Mouse (Mus musculus): ENCODE data around the gene Ccdc137. TPM values are rescaled to one million over a fixed set of nuclear protein-coding genes. Genes with fewer than 3 reads are reported as not detected.
A peak's percentile ranks its signal among the peaks of the same experiment; 100 is the strongest.

The Ccdc137 gene
- total RNA-seq, 2 experiments from 2014 or later, result 19.9 to 29.4 TPM

DNA sequence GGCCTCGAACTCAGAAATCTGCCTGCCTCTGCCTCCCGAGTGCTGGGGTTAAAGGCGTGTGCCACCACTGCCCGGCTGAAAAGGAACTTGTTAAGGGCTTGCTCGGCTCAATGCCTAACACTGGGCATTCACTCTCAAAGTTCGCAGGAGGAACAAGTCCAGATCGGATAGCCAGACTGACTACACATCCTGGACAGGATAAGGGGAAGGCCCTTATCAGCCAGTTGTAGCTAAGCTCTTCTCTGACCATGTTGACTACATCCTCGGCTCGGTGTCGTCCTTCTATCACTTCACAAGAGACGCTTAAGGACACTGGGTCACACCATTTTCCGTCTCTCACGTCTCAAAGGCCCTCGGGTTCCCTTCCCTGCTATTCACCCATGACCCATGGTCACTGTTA lies 545 bp upstream of the Ccdc137 start:
- intact Hi-C loops (cut with DNase I), result no loop called here
- no peak for DNase-seq (ENCODE audit: low spot score in 2 of 2)

DNA sequence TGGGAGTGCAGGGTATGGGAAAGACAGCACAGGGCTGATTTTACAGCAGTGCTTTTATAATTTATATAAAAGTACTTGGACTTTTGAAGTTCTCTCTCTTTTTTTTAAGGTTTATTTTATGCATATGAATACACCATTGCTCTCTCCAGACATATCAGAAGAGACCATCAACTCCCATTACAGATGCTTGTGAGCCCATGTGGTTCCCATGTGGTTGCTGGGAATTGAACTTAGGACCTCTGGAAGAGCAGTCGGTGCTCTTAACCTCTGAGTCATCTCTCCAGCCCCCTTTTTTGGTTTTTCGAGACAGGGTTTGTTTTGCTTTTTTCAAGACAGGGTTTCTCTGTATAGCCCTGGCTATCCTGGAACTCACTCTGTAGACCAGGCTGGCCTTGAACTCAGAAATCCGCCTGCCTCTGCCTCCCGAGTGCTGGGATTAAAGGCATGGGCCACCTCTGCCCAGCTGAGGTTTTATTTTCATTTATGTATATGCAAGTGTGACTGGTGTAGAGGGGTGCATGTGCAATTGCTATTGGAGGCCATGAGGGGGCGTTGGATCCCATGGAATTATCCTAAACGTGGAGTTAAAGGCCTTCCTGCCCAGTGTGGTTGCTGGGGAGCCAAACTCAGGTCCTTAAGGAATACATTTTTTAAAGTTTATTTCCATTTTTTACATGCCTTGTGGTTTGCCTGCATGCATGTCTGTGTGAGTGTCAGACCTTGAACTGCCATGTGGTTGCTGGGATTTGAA lies 1.1 kb downstream of the Ccdc137 start:
- DNase-seq (ENCODE audit: low spot score in 2 of 2), result no peak
- intact Hi-C loops (cut with DNase I), result no loop called here

DNA sequence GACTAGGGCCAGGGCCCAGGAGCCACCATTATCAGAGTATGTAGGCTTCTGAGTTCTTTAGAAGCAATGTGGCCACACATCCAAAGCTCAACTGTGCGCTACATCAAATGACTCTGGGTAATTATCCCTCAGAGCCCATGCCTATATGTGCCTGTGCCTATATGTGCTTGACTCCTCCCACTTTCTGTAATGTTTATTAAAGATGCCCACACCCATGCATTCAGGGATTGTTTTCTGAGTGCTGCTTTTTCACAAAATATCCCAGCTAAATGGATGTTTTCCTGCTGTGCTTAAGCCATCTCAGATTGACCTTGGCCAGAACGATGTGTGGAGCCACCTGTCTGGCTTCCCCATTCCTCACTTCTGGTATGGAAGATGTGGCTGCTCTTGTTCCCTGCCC lies 5.6 kb downstream of the Ccdc137 start:
- intact Hi-C loops (cut with DNase I), result no loop called here
- DNase-seq (ENCODE audit: low spot score in 2 of 2), result no peak

DNA sequence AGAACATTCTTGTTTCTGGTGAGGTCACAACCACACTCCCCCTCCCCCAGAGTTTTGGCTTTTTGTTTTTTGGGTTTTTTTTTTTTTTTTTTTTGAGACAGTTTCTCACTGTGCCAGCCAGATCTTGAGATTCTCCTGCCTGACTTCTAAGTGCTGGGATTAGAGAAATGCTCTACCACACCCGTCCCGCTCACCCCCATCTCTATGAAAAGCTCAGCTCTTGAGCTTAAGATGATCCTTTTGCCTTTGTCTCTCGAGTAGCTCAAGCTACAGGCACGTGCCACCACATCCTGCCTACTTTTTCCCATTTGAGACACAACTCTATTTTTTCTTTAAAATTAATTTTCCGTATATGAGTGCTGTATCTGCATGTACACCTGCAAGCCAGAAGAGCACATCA lies 6.5 kb downstream of the Ccdc137 start:
- intact Hi-C loops (cut with DNase I), result no loop called here
- DNase-seq (ENCODE audit: low spot score in 2 of 2), result no peak

DNA sequence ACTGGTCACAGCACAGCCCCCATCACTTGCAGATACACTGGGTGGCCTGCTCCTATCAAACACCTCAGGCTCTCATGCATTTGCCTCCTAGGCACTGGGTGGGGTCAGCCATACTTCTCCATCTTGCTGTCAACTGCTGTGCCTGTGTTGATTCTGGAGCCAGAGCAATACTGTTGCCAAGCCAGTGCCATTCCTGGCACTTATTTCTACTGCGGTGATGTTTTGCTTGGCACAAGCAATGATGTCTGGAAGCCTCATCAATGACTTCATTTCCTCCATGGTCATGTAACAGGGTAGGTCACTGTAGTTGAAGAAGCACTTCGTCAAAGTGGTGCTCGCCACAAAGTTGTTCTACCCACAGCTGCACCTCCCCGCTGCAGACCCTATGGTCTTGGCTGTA lies 7.6 kb downstream of the Ccdc137 start:
- no peak for DNase-seq (ENCODE audit: low spot score in 2 of 2)
- intact Hi-C loops (cut with DNase I), result no loop called here

DNA sequence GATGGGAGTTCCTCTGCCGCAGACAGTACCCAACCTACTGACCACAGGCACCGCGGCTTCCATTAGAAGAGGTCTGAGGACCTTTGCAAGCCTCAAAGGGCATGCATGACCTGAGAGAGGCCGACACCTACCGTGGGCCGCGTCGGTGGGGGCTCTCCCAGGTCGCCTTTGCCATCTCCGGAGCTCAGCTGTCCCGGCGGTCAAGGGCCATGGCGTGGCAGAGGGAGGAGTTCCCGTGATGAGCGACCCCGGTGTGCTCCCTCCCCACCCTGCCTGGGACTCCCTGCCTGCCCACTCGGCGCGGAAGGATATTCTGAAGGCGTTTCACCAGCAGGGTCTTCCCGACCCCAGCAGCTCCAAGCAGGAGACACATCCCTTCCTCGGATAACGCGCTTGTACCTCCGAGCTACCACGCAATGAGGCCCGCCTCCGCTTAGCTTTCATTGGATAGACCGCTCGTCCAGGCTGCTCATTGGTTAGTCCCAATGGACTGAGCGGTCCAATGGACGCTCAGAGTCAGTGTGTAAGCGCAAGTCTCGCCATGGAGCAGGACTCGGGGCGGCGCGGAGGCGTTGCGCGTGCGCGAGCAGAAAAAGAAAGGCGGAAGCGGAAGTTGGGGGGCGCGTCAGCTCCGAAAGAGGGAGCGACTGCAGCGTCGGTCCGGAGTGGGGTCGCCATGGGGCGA lies 9.3 kb downstream of the Ccdc137 start, which contains the start of gene Arl16:
TSS of gene Arl16 (minus strand) at position 557 of the 685 bp plus-strand sequence.
- intact Hi-C loops (cut with DNase I), result loop anchor here (1.0 kb wide), 1 partner anchor 17 kb away; the partner anchor contains the start of gene Mrpl12
- peak; percentile 93 for DNase-seq (ENCODE audit: low spot score in 2 of 2)

DNA sequence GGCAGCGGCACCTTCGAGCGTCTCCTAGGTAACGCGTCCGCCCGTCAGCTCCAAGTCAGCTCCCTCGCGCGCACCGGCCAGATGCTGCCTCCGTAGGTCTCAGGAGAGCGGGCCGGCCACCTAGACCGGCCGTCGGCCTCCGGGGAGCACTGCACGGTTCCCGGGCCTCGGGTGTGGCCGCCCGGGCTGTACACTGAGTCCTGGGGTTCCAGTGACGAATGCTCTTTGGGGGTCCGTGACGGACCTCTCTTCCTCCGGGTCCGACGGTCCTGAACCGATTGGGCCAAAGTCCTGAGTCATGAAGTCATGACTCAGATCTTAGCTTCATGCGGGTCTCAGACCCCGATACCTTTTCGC lies 9.8 kb downstream of the Ccdc137 start:
- DNase-seq (ENCODE audit: low spot score in 2 of 2), result no peak
- intact Hi-C loops (cut with DNase I), result loop anchor here (1.0 kb wide), 1 partner anchor 17 kb away; the partner anchor contains the start of gene Mrpl12

DNA sequence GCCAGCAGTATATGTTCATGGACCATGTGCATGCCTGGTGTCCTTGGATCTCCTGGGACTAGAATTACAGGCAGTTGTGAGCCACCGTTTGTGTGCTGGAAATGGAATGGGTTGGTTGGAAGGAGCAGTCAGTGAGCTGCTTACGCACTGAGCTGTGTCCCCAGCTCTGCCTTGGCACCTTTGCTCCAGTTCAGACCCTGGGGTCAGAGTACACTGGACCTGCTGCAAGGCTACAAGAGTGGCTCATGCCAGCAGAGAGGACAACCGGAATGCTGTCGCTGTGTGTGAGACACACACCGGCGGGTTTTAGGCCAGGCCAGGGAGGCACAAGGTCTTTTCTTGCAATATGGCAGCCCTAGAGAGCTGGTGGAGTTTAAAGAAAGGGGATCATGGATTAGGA lies 14.1 kb downstream of the Ccdc137 start:
- intact Hi-C loops (cut with DNase I), result no loop called here
- DNase-seq (ENCODE audit: low spot score in 2 of 2), result no peak

DNA sequence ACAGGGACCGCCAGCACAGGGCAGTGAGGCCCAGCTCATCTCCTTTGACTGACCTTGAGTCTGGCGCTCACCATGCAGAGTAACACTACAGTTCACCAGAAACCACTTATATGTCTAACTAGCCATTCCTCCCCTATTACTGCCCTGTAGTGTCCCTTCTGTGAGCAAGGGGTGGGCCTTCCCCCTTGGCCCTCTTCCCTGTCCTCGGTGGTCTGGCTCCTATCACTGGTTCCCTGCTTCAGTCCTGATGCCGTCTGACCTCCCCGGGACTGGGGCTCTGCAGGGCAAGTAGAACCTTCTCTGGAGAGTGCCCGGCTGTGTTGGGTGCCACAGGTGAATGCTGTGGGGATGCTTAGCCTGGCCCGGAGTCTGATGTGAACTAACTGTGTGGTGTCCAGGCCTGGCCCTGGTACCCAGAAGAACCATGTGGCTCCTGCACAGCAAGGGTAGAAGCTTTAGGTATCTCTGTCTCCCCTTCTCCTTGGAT lies 25.6 kb downstream of the Ccdc137 start:
- DNase-seq (ENCODE audit: low spot score in 2 of 2), result no peak
- intact Hi-C loops (cut with DNase I), result loop anchor here (10.0 kb wide), 1 partner anchor 91 kb away; the partner anchor contains the start of gene P4hb

DNA sequence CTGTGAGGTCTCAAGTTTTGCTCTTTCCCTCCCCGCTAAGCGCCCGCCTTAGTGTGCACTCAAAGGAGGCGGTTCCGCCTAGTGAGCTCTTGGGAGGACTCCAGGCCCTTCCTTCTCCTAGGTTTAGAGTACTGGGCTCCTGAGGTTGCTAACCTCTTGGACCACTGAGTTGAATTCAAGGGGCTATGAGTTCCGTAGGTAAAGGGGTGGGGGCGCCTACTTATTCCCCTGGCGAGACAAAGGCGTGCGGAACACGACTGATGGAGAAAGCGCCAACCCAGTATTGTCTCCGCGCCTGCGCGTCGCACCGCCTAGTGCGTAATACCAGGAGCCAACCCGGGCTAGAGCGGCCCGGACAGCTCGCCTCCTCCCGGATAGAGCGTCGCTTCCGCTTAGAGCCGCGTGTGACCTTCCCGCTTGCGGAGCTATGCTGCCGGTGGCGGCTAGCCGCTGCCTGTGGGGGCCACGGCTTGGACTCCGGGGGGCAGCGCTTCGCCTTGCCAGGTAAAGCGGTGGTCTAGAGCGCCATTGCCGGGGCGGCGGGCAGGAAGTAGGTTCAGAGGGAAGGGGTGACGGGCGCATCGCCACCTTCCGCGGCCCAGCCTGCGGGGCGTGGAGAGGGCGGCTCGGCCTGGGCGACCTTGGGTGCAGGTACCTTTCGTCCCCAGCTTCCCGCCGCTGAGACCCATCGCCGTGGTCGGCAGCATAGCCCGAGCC lies 26.5 kb downstream of the Ccdc137 start, which contains the start of gene Mrpl12:
TSS of gene Mrpl12 (plus strand) at position 349 of the 717 bp plus-strand sequence.
- DNase-seq (ENCODE audit: low spot score in 2 of 2), result peak; percentile 91 to 92
- intact Hi-C loops (cut with DNase I), result loop anchor here (1.0 to 10.0 kb wide), 2 partner anchors 17 to 90 kb away; partner anchors contain the start of genes Arl16 and P4hb

DNA sequence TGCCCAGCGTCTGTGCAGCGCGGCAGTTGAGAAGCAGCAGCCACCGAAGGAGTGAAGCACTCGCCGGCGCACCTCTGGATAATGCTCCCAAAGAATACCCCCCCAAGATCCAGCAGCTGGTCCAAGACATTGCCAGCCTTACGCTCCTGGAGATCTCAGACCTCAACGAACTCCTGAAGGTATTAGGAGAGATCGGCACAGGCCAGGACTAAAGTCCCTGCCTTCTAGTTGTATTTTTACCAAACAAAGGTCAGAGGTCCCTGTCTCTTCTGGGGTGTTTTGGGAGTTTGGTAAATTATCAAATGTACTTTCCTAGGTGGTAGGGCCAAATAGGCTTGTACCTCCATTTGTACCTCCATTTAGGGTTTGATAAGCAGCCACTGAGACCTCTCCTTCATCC lies 27.3 kb downstream of the Ccdc137 start:
- no peak for DNase-seq (ENCODE audit: low spot score in 2 of 2)
- intact Hi-C loops (cut with DNase I), result loop anchor here (5.0 to 10.0 kb wide), 2 partner anchors 62 to 90 kb away; partner anchors contain the start of genes Mcrip1 and P4hb

DNA sequence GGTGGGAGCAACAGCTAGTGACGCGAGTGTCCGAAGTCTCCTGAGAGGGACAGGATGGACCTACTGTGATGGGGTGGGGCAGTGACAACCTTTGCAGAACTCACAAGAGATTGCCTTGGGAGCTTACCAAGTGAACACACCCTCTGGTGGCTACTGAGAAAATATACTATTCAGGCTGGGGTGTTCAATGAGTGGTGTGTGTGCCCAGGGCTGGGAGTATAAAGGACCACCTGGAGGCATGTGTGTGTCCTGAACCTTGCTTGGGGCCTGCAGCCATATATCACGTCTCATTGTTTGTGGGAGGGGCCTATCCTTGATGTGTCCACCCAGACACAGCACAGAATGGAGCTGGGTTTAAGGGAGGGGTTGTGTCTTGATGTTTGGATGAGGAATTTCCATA lies 30.6 kb downstream of the Ccdc137 start:
- intact Hi-C loops (cut with DNase I), result loop anchor here (5.0 to 10.0 kb wide), 2 partner anchors 59 to 86 kb away; partner anchors contain the start of genes Mcrip1 and P4hb
- DNase-seq (ENCODE audit: low spot score in 2 of 2), result no peak

DNA sequence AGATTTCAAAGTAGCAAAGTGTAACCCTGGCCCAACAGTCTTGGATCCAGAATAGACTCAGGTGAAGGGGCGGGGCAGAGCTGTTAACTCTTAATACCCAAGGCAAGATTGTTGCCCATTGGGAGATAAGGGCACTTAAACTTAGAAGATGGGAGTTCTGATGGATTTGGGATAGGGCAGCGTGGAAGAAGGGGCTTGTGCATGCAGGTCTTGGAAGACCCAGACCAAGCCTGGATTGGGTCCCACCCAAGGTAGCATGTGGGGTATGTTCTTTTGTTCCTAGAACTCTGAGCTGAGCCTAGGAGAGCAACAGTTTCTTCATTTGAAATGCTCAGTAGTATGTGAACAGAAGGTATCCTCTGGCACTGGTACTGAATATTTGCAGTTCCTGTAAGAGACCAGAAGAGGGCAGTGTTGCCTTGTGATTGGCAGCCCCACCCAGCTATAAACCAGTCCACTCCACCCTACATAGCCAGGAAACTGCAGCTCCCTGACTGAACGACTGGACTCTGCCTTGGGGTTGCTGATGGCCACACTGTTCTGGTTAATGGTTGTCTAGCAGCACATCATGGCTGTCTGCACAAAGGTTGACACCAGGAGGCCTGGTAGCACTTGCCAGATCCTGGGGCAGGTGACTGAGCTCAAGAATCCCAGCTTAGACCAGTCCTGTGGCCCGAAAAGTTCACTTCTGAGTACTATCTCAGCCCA lies 31.3 kb downstream of the Ccdc137 start:
- DNase-seq (ENCODE audit: low spot score in 2 of 2), result peak; percentile 46 to 58
- intact Hi-C loops (cut with DNase I), result loop anchor here (5.0 to 10.0 kb wide), 2 partner anchors 58 to 86 kb away; partner anchors contain the start of genes Mcrip1 and P4hb

DNA sequence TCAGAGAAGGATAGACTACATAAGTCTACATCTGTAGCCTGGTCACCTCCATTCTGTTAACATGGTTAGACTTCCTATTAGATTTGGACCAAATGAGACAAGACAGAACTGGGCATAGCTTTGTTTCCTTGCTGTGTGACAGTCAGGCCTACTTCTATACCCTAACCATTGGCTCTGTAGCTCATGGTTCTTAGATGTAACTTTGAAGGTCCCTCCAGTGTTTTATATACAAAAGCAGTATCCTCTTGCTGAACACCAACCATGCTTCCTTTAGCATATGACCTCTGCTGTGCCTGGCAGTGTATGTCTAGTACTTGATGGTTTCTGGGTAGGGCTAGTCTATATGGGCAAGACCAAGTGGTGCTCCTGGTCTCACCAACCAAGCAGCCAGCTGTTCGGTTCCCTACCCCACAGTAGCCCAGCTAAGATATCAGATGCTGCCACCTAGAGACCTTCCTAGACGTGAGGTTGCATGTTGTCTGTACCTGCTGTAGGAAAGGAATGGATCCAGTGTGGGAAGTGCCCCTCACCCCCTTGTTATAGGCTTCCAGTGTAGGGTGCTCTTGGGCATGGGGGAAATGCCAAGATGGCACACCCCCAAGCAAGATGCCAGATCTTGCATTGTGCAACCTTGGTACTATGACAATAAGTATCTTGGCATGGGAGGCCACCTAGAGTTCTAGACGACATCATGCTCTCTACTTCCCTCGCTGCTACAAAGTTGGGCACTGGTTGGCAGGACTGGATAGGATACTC lies 32.6 kb downstream of the Ccdc137 start:
- intact Hi-C loops (cut with DNase I), result no loop called here
- DNase-seq (ENCODE audit: low spot score in 2 of 2), result no peak

DNA sequence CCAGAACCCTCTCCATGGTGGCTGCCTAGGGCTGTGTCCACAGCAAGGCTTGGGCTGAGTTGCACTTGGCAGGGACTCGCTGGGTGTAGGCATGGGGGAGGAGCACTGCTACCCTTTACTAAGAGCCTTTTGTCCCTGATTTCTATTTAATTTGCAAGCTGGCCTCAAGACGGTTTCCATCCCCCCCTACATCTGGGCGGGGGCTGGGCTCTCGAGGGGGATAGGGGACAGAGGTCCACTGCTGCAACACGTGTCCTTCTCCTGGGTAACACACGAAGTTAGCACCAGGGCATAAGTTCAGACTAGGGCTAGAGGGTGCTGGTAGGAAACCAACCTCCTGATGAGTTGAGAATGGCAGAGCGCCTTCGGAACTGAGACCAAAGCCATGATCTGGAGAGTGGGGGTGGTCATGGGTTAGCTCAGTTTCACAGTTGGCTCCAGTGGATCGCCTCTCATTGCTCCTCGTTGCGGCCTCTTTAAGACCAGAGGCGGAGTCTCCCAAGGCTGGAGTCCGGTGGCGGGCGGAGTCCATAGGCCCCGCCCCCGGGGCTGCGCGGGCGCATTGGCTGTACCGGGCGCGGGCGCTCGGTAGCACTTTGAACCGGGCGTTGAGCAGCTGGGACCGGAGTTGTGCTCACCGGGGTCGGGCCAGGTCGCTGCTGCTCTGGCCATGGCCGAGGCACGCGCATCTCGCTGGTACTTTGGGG lies 33.6 kb downstream of the Ccdc137 start, which contains the start of gene Slc25a10:
TSS of gene Slc25a10 (plus strand) at position 524 of the 707 bp plus-strand sequence.
- intact Hi-C loops (cut with DNase I), result no loop called here

DNA sequence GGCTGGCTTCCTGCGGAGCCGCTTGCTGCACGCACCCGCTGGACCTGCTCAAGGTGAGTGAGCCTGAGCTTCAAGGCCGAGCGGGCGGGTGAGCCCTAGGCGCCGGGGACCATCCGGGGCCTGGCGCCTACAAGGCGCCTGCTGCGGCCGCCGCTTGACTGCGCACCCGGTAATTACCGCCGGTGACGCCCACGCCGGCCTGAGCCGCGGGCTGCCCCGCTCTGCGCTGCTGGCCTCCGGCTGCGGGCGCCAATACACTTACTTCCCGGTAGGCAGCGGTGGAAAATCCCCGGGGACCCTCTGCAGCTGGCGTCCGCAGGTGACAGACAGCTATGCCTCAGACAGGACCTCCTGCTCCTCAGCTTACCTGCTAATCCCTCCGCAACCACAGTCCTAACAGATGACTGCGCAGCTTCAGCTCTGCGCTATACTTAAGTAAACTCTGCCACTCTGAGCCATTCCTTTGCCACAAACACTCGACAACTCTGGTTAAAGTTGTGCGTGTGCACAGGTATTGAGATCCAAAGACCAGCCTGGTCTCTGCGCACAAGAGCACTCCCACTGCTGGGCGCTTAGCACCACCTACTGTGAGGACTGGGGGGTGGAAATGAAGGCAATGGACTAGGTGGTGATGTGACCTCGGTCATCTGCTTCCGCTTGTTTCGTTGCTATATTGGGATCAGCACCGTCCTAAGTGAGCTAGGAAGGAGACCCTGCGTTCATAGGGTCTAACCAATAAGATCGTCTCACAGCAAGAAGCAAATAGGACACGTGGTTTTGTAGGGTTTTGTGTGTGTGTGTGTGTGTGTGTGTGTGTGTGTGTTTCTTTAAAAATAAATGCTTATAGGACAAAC lies 34.3 kb downstream of the Ccdc137 start:
- DNase-seq (ENCODE audit: low spot score in 2 of 2), result no peak
- intact Hi-C loops (cut with DNase I), result no loop called here

More for the DNA sequence above, 33.6 kb downstream of the Ccdc137 start, which contains the start of gene Slc25a10:
- DNase-seq (ENCODE audit: low spot score in 2 of 2), result peak; percentile 85 to 88

DNA sequence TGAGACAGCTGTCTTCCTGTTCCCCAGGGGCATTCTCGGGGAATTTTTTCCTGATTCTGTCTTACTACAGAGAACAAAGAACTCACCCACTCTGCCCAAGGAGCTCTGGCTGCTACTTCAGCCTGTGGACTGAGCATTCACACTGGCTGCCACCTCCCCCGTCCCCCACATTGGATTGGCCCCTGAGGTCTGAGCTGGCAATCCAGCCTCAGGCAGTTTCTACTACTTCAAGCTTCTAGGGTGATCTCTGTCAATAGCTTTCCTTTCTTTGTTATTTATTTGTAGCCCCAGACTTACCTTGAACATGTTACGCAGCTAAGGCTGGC lies 34.9 kb downstream of the Ccdc137 start:
- DNase-seq (ENCODE audit: low spot score in 2 of 2), result no peak
- intact Hi-C loops (cut with DNase I), result no loop called here
